Mouse (Mus musculus) brain, embryonic 14.5 days (tissue): ENCODE measurements around the gene Hoxa13.

Experiments
- CTCF ChIP-seq: fragments of 200-500 bp; IDR thresholded peaks from 2 replicates; pipeline ENCODE4 v1.5.1; 2012; ENCODE audit warnings: inconsistent platforms, mild to moderate bottlenecking, moderate library complexity, borderline replicate concordance; ENCODE audit not compliant: insufficient read depth, insufficient read length; ENCODE audit errors: extremely low read depth
- POLR2A ChIP-seq: fragments of 200-500 bp; IDR thresholded peaks from 2 replicates; pipeline ENCODE4 v1.6.1; 2012; ENCODE audit warnings: mild to moderate bottlenecking, inconsistent platforms, borderline replicate concordance; ENCODE audit not compliant: poor library complexity, insufficient read depth, insufficient read length, severe bottlenecking; ENCODE audit errors: extremely low read depth

- TF ChIP-seq CTCF = no peak
- no peak for TF ChIP-seq POLR2A
Measured at GRCm38 (mm10) chr6:52239625-52240388, 20.9 kb downstream of the Hoxa13 start.
